Comparison of ENCODE assay signal across 18 mouse cellular contexts in genomic region chr5:92964691-92965090, GRCm38 (mm10).
"Had no signal": no experiment of that assay in that cellular context is flagged by ENCODE, and none has a peak within 500 bp of the region (broad histone marks: within the 10 kb centered on the region; RNA-seq: fewer than 3 reads in every experiment).

No protein-coding gene starts in this region.

- ATAC-seq: intestine, embryonic 15.5 days; midbrain, embryonic 13.5 days; midbrain, embryonic 16.5 days had no signal

- DNase-seq: kidney, adult 18-20 months; kidney, adult 9 months; kidney, postnatal 14 days; liver, embryonic 13.5 days; lung, adult 2 months; lung, postnatal 14 days; lung, postnatal 4 days; retina, postnatal 1 day; right cerebral cortex, postnatal 4 days; thymus, adult 18-20 months; thymus, postnatal 14 days had no signal

- H3K27me3 ChIP-seq: intestine, embryonic 15.5 days; liver, embryonic 13.5 days; midbrain, embryonic 13.5 days; neural tube, embryonic 13.5 days had no signal

- H3K27ac ChIP-seq: intestine, embryonic 15.5 days; liver, embryonic 13.5 days; midbrain, embryonic 10.5 days; midbrain, embryonic 13.5 days; neural tube, embryonic 13.5 days had no signal

- H3K4me3 ChIP-seq: intestine, embryonic 15.5 days; liver, embryonic 13.5 days; megakaryocyte, embryonic 14.5 days; midbrain, embryonic 10.5 days; midbrain, embryonic 13.5 days; myocyte; neural tube, embryonic 13.5 days had no signal

- H3K4me1 ChIP-seq: liver, embryonic 13.5 days; midbrain, embryonic 10.5 days; midbrain, embryonic 13.5 days had no signal

- H3K36me3 ChIP-seq: liver, embryonic 13.5 days had no signal

- H3K9ac ChIP-seq: intestine, embryonic 15.5 days; liver, embryonic 13.5 days; midbrain, embryonic 13.5 days; neural tube, embryonic 13.5 days had no signal

- H3K9me3 ChIP-seq: intestine, embryonic 15.5 days; liver, embryonic 13.5 days; midbrain, embryonic 10.5 days; midbrain, embryonic 13.5 days; neural tube, embryonic 13.5 days had no signal

- H3K4me2 ChIP-seq: intestine, embryonic 15.5 days; liver, embryonic 13.5 days; midbrain, embryonic 13.5 days; neural tube, embryonic 13.5 days had no signal
